Comparison of ENCODE assay signal across 11 mouse cellular contexts in genomic region chr17:86336652-86337073, GRCm38 (mm10).
DNase-seq lines count a peak whose midpoint lies in the region; ATAC-seq lines count a peak whose summit lies in the region.
"Had no signal": no experiment of that assay in that cellular context is flagged by ENCODE, and none has a peak within 500 bp of the region (broad histone marks: within the 10 kb centered on the region; RNA-seq: fewer than 3 reads in every experiment).

No protein-coding gene starts in this region.

- H3K36me3 ChIP-seq in embryonic facial prominence, embryonic 12.5 days, result no peaks in the 10 kb centered on the region
- no peaks in the 10 kb centered on the region for H3K36me3 ChIP-seq in liver, embryonic 12.5 days

- H3K9ac ChIP-seq in embryonic facial prominence, embryonic 12.5 days, result no peak overlapping the region
- H3K9ac ChIP-seq in liver, embryonic 12.5 days, result no peak overlapping the region
- H3K9ac ChIP-seq: liver, embryonic 14.5 days had no signal

- H3K27ac ChIP-seq in embryonic facial prominence, embryonic 12.5 days, result 0 out of 2 replicates have a peak overlapping the region, but pooled peaks have one; percentile 2
- H3K27ac ChIP-seq in liver, embryonic 12.5 days, result no peak overlapping the region
- H3K27ac ChIP-seq: liver, embryonic 14.5 days had no signal

- WGBS in embryonic facial prominence, embryonic 12.5 days, result 42% methylated on average over 4 of the region's 4 CpGs
- 53% methylated on average over 4 of the region's 4 CpGs for WGBS in liver, embryonic 12.5 days (ENCODE audit: insufficient replicate concordance)

- H3K4me2 ChIP-seq in embryonic facial prominence, embryonic 12.5 days (replicated peaks), result no peak overlapping the region
- H3K4me2 ChIP-seq in liver, embryonic 12.5 days, result no peak overlapping the region

- H3K4me1 ChIP-seq in embryonic facial prominence, embryonic 12.5 days, result peaks cover 19% of the 10 kb centered on the region
- H3K4me1 ChIP-seq in liver, embryonic 12.5 days, result peaks cover 9% of the 10 kb centered on the region

- no peak for ATAC-seq in embryonic facial prominence, embryonic 12.5 days (ENCODE audit: insufficient number of reproducible peaks, insufficient read depth, low FRiP score, low TSS enrichment)
- 0 out of 2 replicates have a peak, but pooled peaks have one; percentile 15 for ATAC-seq in liver, embryonic 12.5 days
- ATAC-seq: Patski had no signal

- H3K4me3 ChIP-seq in embryonic facial prominence, embryonic 12.5 days, result no peak overlapping the region
- H3K4me3 ChIP-seq in liver, embryonic 12.5 days, result no peak overlapping the region

- peak; percentile 27 for DNase-seq in kidney, adult 11 months
- DNase-seq in kidney, adult 18-20 months, result no peak
- DNase-seq in thymus, postnatal 0 days (ENCODE audit: low spot score), result peak; percentile 16
- no peak for DNase-seq in gastrocnemius, postnatal 10 days
- no peak for DNase-seq in left cerebral cortex, adult 18-20 months (ENCODE audit: low spot score in 2 of 2)
- DNase-seq in yolk sac, embryonic 10.5 days (ENCODE audit: low spot score), result no peak
- DNase-seq: cerebellum, postnatal 10 days had no signal

- H3K27me3 ChIP-seq in embryonic facial prominence, embryonic 12.5 days, result no peaks in the 10 kb centered on the region
- no peaks in the 10 kb centered on the region for H3K27me3 ChIP-seq in liver, embryonic 12.5 days (replicated peaks)
- H3K27me3 ChIP-seq: Patski had no signal

- H3K9me3 ChIP-seq in embryonic facial prominence, embryonic 12.5 days, result 0 out of 2 replicates have a peak, but pooled peaks cover 3% of the 10 kb centered on the region
- no peaks in the 10 kb centered on the region for H3K9me3 ChIP-seq in liver, embryonic 12.5 days (replicated peaks)

Comparison
In these comparisons a context has a peak if more than half of its experiments do, and no peak if none do; other contexts are left out.
1. DNase-seq: peak in kidney, adult 11 months (single experiment) and thymus, postnatal 0 days (single experiment); none in kidney, adult 18-20 months (single experiment), gastrocnemius, postnatal 10 days (single experiment), left cerebral cortex, adult 18-20 months (0 of 2) and yolk sac, embryonic 10.5 days (single experiment).